Mouse (Mus musculus) naive thymus-derived CD4-positive, alpha-beta T cell, adult 2 months (primary cell): ENCODE data around the gene Pdzrn4.
"Not testable (repeated sequence)": the region's sequence is repeated elsewhere in the genome, so short reads cannot be mapped to it uniquely, and the experiment has no call there.

ENCODE experiments used
- DNase-seq: peaks from one replicate; pipeline ENCODE4 v3.0.0-alpha.2; 2011; ENCODE audit warnings: low read depth

Pdzrn4 gene

DNA sequence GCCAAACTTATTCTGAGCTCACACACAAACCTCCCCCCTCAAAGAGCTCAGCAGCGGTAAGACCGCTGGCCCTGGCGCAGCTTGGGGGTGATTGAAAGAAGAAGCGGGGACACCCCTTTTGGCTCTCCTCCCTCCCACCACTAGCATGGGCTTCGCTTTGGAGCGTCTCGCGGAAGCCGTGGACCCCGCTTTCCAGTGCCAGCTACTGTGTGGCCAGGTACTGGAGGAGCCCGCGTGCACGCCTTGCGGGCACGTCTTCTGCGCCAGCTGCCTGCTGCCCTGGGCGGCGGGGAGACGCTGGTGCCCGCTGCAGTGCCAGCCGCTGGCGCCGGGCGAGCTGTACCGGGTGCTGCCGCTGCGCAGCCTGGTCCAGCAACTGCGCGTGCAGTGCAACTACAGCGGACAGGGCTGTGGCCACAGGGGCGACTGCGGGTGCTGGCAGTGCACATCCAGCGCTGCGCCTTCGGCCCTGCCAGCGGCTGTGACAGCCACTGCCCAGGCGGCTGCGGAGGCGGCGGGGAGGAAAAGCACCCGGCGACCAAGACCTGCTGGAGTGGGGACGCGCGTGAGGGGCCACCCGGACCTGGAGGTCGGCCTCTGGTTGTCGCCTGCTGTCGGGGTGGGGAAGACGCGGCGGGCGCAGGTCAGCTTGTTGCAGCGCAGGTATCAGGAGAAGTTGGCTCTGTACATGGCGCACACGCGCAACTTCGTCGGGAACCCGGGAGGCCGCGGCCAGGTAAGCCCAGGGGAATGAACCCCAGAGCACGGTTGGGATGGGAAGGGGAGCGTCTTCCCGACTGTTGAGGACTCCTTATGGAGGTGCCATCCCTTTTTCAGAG is at the start of gene Pdzrn4:
Pdzrn4 (plus strand) TSS at position 112 of the 839 bp plus-strand sequence.
- no peak for DNase-seq

DNA sequence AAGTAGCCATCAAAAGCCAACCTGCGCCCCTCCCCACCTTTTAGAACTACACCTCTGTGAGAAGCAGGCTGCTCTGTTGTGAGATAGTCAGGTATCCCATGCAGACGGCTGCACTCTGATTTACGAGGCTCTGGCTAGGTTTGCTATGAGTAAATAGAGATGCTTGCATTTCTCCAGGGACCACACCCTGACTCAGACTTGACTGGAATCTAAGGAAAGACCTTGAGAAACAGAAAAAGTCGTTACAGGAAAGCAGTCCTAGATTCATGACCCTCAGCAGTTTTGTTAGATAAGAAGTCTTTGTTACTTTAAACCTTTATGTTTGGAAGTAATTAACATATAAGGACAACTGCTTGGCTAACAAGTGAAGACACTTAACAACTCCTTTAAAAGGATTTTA is 49.3 kb upstream of the Pdzrn4 start:
- DNase-seq: no peak

- DNase-seq: no peak
Observed at GRCm38 (mm10) chr15:92347902-92348301, 48.8 kb upstream of the Pdzrn4 start.

DNA sequence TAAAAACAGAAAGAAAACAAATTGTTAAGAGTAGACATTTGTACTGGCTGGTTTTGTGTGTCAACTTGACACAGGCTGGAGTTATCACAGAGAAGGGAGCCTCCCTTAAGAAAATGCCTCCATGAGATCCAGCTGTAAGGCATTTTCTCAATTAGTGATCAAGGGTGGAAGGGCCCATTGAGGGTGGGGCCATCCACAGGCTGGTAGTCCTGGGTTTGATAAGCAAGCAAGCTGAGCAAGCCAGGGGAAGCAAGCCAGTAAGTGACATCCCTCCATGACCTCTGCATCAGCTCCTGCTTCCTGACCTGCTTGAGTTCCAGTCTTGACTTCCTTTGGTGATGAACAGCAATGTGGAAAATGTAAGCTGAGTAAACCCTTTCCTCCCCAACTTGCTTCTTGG is 48.2 kb upstream of the Pdzrn4 start:
- not testable (repeated sequence) for DNase-seq

- DNase-seq: no peak
Observed at GRCm38 (mm10) chr15:92364153-92364552, 32.5 kb upstream of the Pdzrn4 start.

DNA sequence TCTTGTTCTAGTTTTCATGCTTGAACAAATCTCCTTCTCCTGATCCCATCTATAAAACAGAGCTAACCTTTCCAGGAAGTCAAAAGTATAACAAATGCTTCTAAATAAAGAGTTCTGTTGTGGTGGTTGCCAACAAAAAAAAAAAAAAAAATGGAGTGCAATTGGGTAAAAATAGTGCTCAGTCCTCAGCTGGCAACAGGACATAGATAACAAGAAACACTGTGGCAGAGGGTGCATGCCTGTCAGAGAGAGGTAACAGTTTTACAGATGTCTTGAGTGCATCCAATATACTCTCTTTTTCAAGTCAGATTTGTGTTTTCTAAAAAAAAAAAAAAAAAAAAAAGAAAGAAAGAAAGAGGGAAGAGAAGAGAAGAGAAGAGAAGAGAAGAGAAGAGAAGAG is 32.1 kb upstream of the Pdzrn4 start:
- no peak for DNase-seq

DNA sequence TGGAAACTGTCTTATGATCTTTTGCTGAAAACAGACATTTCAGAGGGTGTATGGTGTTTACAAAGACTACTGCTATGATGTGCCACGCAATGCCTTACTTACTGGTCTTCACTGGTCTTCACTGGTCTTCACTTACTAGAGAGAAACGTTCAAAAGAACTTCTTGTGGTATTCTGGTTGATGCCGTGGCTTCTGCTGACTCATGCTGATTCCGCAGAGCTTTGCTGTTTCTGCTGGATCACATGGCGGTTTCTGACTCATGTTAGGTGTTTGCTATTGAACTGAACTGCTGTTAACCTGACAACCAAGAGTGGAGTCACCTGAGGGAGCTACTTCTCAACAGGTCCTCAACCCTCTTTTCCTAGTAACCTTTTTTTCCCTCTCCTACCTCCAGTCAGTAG is 1.9 kb upstream of the Pdzrn4 start:
- DNase-seq: no peak

DNA sequence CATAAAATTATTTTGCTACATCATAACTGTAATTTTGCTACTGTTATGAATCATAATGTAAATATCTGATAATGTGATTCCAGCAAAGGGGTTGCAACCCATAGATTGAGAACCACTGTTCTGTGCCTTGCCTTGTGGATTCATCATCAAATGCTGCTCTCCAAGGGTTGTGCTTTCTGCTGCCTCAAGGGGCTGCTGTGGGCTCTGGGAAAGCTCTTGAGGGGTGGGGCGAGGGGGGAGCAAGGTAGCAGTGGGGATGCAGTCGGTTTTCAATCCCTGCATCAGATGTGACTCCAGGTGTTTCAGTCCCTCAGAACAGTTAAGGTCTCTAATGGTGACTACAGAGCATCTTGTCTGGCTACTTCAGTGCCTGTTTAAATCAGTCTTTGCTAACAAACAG is 2.1 kb downstream of the Pdzrn4 start:
- DNase-seq: no peak

DNA sequence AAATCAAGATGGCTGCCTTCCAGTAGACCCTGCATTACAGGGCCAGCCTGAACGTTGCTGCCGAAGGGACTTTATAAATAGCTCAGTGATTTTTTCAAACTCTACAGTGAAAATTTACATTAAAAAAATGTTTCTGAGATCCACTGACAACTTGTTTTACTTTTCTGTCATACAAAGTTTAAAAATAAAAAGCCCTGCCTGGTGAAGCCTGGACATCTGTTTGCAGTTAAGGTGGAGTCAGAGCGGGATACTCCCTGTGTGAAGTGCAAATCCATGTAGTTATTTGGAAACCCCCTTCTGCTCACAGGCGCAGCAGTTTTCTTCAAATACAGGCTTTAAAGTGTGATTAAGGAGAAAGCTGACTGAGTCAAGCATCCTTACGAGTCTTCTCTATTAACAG is 2.6 kb downstream of the Pdzrn4 start:
- DNase-seq: no peak

DNA sequence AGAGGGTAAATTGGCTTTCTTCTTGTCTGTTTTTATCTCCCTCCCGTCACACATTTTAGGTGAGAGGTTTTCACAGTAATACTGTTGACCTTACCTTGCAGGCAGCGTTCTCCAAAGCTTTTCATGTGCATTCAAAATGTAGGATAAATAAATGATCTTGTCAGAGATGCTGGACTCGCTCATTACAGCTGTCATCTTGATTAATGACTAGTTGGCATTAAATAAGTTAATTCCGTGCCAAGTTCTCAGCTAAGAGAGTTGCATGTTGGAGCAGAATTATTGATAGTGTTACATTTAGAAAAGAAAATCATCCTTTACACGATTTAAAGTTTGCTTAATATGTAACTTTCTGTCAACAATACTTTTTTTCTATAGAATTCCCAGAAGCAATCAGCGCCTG is 4.9 kb downstream of the Pdzrn4 start:
- no peak for DNase-seq

- DNase-seq: no peak
Observed at GRCm38 (mm10) chr15:92415323-92415722, 18.6 kb downstream of the Pdzrn4 start.

GRCm38 (mm10) chr15:92416141-92416540 is 19.5 kb downstream of the Pdzrn4 start:
- DNase-seq: no peak

DNA sequence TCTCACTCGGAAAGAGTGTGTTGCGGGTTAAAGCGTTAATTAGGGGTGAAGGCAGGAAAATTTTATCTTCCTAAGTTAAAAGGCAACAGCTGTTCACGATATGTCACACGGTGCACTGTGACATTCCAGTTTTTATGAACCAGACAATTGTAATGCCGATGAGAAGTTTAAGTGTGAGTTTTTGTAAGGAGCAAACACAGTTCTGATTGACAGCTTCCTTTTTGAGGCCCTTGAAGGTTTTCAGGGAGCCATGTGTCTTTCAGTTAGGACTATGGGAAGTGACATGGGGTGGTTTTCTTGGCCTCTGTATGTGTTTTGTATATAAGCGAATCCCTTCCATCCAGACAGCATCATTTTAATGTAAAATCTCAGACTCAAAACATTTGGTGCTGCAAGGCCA is 20.0 kb downstream of the Pdzrn4 start:
- DNase-seq: no peak

DNA sequence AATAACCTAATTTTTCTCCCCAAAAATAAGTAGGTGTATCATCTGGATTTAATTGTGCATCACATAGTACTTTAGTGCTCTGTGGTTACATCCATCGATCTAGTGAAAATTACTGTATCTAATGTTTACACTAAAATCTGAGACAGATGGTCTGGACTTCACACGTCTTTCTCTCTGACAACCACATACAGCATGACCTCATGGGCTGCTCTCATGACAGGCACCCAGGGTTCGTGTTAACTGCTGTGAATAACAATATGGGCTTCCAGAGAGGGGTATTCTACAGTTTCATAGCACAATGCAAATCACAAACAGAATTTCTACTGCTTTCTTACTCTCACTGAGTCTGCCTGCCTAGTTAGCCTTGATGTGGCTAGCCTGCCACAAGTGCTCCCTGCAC is 20.4 kb downstream of the Pdzrn4 start:
- DNase-seq: no peak

DNA sequence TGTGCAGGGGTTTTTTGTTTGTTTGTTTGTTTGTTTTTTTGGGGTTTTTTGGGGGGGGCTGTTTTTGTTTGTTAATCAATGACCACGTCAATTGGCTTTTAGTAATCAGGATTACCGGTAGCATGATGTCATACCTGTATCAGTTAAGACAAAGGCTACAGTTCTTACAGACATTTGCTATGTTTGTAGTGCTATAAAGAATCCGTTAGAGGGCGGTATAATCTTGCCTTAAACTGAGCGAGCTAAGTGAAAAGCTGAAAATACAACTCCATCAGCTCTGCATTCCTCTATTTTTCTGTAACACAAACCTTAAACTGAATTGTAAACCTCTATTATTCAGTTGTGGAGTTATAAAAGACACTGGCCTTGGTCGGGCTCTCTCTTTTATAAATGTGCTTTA is 37.9 kb downstream of the Pdzrn4 start:
- no peak for DNase-seq

- no peak for DNase-seq
Observed at GRCm38 (mm10) chr15:92435306-92435705, 38.6 kb downstream of the Pdzrn4 start.

DNA sequence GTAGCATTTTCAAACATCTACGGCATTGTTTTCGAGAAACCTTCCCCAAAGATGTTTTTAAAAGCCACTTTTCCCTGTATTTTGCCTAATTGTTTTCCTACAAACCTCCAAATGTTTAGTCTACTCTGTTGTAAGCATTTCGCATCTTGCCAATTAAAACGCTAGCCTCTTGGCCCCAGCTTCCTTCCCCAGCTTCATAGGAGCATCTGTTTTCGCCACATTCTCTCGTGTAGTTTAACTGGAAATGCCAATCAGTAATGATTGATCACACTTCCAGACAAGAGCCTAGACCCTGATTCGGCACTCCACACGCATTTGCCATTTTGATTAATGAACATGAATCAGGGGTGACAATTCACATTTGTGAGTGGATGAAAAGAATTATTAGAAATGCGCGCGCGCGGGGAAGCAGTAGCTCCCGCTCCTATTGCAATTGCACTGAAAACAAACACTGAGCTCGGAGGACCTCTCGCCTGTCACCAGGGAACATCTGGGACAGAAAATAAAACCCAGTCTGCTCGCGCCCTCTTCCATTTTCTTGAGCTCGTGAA is 45.0 kb downstream of the Pdzrn4 start:
- no peak for DNase-seq

- DNase-seq: no peak
Observed at GRCm38 (mm10) chr15:92447708-92448147, 51.0 kb downstream of the Pdzrn4 start.

DNA sequence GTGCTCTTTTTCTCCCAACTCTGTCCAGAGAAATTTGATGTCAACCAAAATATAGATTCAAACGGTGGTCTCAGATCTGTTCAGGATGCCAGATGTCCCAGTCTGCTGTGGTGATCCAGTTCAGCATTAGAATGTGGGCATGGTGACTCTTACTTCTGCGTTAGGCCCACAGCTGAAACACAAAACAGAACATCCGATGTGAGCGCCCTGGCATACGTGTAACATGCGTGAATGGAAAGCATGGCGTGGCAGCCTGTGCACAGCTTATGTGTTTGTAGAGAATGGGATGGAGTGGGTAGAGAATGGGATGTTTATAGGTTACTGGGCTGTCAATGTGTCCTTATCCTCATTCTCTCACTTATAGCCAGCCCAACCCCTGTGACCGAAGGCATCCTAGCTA is 52.4 kb downstream of the Pdzrn4 start:
- no peak for DNase-seq

DNA sequence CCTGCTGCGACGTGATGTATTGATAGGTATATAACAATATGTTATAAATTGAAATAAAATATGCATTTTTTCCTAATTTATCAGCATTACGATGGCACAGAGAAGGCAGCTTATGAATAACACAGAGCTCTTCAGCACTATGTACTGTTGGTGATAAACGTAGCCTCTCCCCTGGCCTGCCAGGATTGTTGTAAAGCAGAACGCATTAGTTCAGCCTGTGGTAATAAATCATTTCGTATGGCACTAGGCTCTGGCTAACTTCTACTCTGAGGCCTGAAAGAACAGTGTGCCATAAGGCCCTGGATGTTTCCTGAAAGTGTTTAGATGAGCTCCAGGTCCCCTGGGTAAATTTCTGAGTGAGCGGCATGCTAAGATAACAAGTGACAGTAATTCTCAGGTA is 55.9 kb downstream of the Pdzrn4 start:
- no peak for DNase-seq

DNA sequence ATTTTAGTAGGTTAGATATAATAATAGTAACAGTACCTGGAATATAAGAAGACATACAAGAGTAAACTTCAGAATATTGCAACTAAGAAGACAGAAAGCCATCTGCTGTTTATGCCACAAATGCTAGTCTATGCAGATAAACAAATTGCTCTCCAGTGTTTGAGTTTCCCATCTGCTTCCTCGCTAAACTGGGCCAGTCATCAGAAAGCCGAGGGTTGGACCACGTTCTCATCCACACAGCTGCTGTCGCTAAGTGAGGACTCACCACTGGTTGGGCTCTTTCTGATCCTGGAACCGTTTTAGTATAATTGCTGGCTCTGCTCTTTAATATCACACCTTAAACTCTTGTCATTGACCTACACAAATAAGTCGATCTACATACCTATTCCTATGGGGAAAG is 85.5 kb downstream of the Pdzrn4 start:
- DNase-seq: no peak

- DNase-seq: no peak
Observed at GRCm38 (mm10) chr15:92491376-92491775, 94.7 kb downstream of the Pdzrn4 start.

DNA sequence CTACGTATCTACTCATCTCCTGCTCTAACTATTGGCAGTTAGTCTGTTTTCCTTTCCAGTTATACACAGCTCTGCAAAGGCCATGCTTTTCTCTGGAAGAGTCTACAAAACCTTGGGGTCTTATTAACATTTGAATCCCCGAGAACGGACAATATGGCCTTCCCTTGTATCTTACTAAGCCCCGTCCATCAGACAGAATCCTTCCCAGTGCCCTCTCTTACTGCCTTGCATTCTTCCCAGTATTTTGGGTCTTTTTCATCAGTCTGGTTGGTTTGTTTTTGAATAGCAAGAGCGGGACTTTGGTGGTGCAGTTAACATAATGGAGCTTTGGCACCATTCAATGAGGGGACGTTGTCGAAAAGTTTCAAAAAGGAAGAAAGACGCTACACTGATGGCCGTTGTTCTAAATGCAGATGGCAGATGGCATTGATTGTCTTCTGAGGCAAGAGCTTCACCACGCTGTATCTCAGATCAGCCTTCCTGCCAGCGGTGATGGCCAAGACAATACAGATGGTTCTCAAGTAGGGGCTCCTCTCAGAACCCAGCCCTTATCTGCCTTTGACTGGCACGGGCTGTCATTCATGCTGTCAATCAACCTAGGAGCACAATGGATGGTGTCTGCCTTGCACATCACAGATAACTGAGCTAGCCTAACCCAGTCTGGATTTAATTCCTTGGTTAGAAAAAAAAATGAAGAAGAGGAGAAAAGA is 98.9 kb downstream of the Pdzrn4 start:
- no peak for DNase-seq
